Mouse (Mus musculus) heart, adult 2 months (tissue): Measurements from ENCODE around the gene Tpst1.

Experiments used
- CTCF ChIP-seq: fragments of 200-600 bp; IDR thresholded peaks from 2 replicates; pipeline ENCODE4 v1.8.1; 2022; ENCODE audit warnings: antibody characterized with exemption, mild to moderate bottlenecking, moderate library complexity
- EP300 ChIP-seq: fragments of 200-500 bp; IDR thresholded peaks from 2 replicates; pipeline ENCODE4 v1.6.1; 2011; ENCODE audit warnings: low read depth, low read length, control low read depth; ENCODE audit not compliant: insufficient read depth
- POLR2A ChIP-seq: fragments of 200-500 bp; IDR thresholded peaks from 2 replicates; pipeline ENCODE4 v1.6.1; 2011; ENCODE audit warnings: mild to moderate bottlenecking, low read depth, low read length, control low read depth; ENCODE audit not compliant: insufficient read depth

- TF ChIP-seq CTCF (0 out of 2 replicates have a peak, but pooled peaks have one; percentile 6), POLR2A (no peak), EP300 (no peak)
Observed at GRCm38 (mm10) chr5:130180362-130180761, 107.2 kb downstream of the Tpst1 start.
